8 mouse cellular contexts compared by ENCODE assay signal in genomic region chr11:118399891-118400565, GRCm38 (mm10). TPM values are rescaled to one million over a fixed set of nuclear protein-coding genes. Genes with fewer than 3 reads are reported as not detected.
A peak's percentile ranks its signal among the peaks of the same experiment; 100 is the strongest.
DNase-seq lines count a peak whose midpoint lies in the region; ATAC-seq lines count a peak whose summit lies in the region.

No protein-coding gene starts in this region.

- no peaks in the 10 kb centered on the region for H3K9me3 ChIP-seq in heart, embryonic 14.5 days (ENCODE audit: control insufficient read depth, low read length)
- no peaks in the 10 kb centered on the region for H3K9me3 ChIP-seq in ES-E14 (ENCODE audit: control insufficient read depth, insufficient read depth, low read depth, low read length)
- H3K9me3 ChIP-seq in embryonic facial prominence, embryonic 15.5 days (replicated peaks): no peaks in the 10 kb centered on the region
- no peaks in the 10 kb centered on the region for H3K9me3 ChIP-seq in liver, embryonic 15.5 days (replicated peaks)
- no peaks in the 10 kb centered on the region for H3K9me3 ChIP-seq in forebrain, embryonic 13.5 days (replicated peaks)
- no peaks in the 10 kb centered on the region for H3K9me3 ChIP-seq in forebrain, embryonic 15.5 days

- H3K36me3 ChIP-seq in heart, embryonic 14.5 days (ENCODE audit: control insufficient read depth, insufficient read depth, low read length): no peaks in the 10 kb centered on the region
- no peaks in the 10 kb centered on the region for H3K36me3 ChIP-seq in ES-E14 (ENCODE audit: control insufficient read depth, insufficient read depth, low read length, poor library complexity, severe bottlenecking)
- 0 out of 2 replicates have a peak, but pooled peaks cover 7% of the 10 kb centered on the region for H3K36me3 ChIP-seq in embryonic facial prominence, embryonic 15.5 days
- peaks cover 15% of the 10 kb centered on the region for H3K36me3 ChIP-seq in liver, embryonic 15.5 days (replicated peaks)
- H3K36me3 ChIP-seq in forebrain, embryonic 13.5 days (ENCODE audit: poor library complexity, severe bottlenecking): peaks cover 7% of the 10 kb centered on the region; the same call in 1 of the 2 replicates
- no peaks in the 10 kb centered on the region for H3K36me3 ChIP-seq in forebrain, embryonic 15.5 days

- 33% methylated on average over 5 of the region's 5 CpGs for WGBS in heart, embryonic 14.5 days
- WGBS in embryonic facial prominence, embryonic 15.5 days: 68% methylated on average over 5 of the region's 5 CpGs
- WGBS in liver, embryonic 15.5 days (ENCODE audit: insufficient replicate concordance): 10% methylated on average over 5 of the region's 5 CpGs
- 80% methylated on average over 5 of the region's 5 CpGs for WGBS in forebrain, embryonic 13.5 days
- WGBS in forebrain, embryonic 15.5 days: 80% methylated on average over 5 of the region's 5 CpGs

- ATAC-seq in heart, embryonic 14.5 days (ENCODE audit: insufficient number of reproducible peaks, insufficient read depth, low FRiP score, low read depth): no peak
- no peak for ATAC-seq in embryonic facial prominence, embryonic 15.5 days (ENCODE audit: insufficient number of reproducible peaks, low FRiP score, low TSS enrichment, low read depth)
- ATAC-seq in liver, embryonic 15.5 days (ENCODE audit: insufficient read depth): peak; percentile 17; the same call in 1 of the 2 replicates
- ATAC-seq in forebrain, embryonic 13.5 days: no peak
- no peak for ATAC-seq in forebrain, embryonic 15.5 days (replicated peaks)

- in situ Hi-C loops in ES-E14 (cut with MboI; ENCODE audit: low sequenced_read_pairs in 2 of 2, unreplicated experiment in 2 of 2): no loop called here

- peak overlapping the region; percentile 41; the same call in 1 of the 2 replicates for H3K9ac ChIP-seq in heart, embryonic 14.5 days (ENCODE audit: low read length)
- H3K9ac ChIP-seq in ES-E14 (ENCODE audit: insufficient read depth, low read depth, low read length, poor library complexity, severe bottlenecking): peak overlapping the region; percentile 3; the same call in 1 of the 2 replicates
- no peak overlapping the region for H3K9ac ChIP-seq in embryonic facial prominence, embryonic 15.5 days
- no peak overlapping the region for H3K9ac ChIP-seq in liver, embryonic 15.5 days
- H3K9ac ChIP-seq in forebrain, embryonic 13.5 days: no peak overlapping the region
- H3K9ac ChIP-seq in forebrain, embryonic 15.5 days (replicated peaks): no peak overlapping the region

- no peak for DNase-seq in heart, adult 18-20 months
- DNase-seq in ES-E14 (ENCODE audit: low read depth, low spot score): no peak
- no peak for DNase-seq in left cerebral cortex, adult 11 months (ENCODE audit: low spot score)

- H3K4me1 ChIP-seq in heart, embryonic 14.5 days (ENCODE audit: control insufficient read depth in 2 of 2, insufficient read depth in 2 of 2, low read length in 2 of 2): peaks cover 29 to 31% of the 10 kb centered on the region in 2 experiments
- H3K4me1 ChIP-seq in ES-E14 (ENCODE audit: control insufficient read depth in 2 of 2, insufficient read depth in 2 of 2, low read length in 2 of 2, poor library complexity in 1 of 2): peaks cover 2 to 14% of the 10 kb centered on the region in 2 experiments; a peak in 3 of 4 replicates
- peaks cover 21% of the 10 kb centered on the region for H3K4me1 ChIP-seq in embryonic facial prominence, embryonic 15.5 days
- H3K4me1 ChIP-seq in liver, embryonic 15.5 days (replicated peaks): peaks cover 35% of the 10 kb centered on the region
- H3K4me1 ChIP-seq in forebrain, embryonic 13.5 days: peaks cover under 1% of the 10 kb centered on the region; the same call in 1 of the 2 replicates
- H3K4me1 ChIP-seq in forebrain, embryonic 15.5 days: no peaks in the 10 kb centered on the region

- H3K27me3 ChIP-seq in heart, embryonic 14.5 days (ENCODE audit: control insufficient read depth, insufficient read depth, low read length): no peaks in the 10 kb centered on the region
- no peaks in the 10 kb centered on the region for H3K27me3 ChIP-seq in embryonic facial prominence, embryonic 15.5 days
- no peaks in the 10 kb centered on the region for H3K27me3 ChIP-seq in liver, embryonic 15.5 days
- no peaks in the 10 kb centered on the region for H3K27me3 ChIP-seq in forebrain, embryonic 13.5 days
- H3K27me3 ChIP-seq in forebrain, embryonic 15.5 days: no peaks in the 10 kb centered on the region

- peak overlapping the region; percentile 55 to 77 for H3K27ac ChIP-seq in heart, embryonic 14.5 days (replicated peaks in 1 of 2; ENCODE audit: control insufficient read depth in 1 of 2, insufficient read depth in 1 of 2, low read depth in 2 of 2, low read length in 2 of 2)
- H3K27ac ChIP-seq in ES-E14 (ENCODE audit: insufficient read depth, low read depth, low read length, poor library complexity, severe bottlenecking): no peak overlapping the region
- H3K27ac ChIP-seq in embryonic facial prominence, embryonic 15.5 days (replicated peaks): peak overlapping the region; percentile 69; the same call in 1 of the 2 replicates
- H3K27ac ChIP-seq in liver, embryonic 15.5 days (replicated peaks): peak overlapping the region; percentile 51
- H3K27ac ChIP-seq in forebrain, embryonic 13.5 days: no peak overlapping the region
- no peak overlapping the region for H3K27ac ChIP-seq in forebrain, embryonic 15.5 days (replicated peaks)

- H3K4me3 ChIP-seq in heart, embryonic 14.5 days (ENCODE audit: control insufficient read depth in 1 of 2, insufficient read depth in 1 of 2, low read depth in 1 of 2, low read length in 2 of 2): no peak overlapping the region
- H3K4me3 ChIP-seq in ES-E14 (ENCODE audit: insufficient read depth in 1 of 2, low read depth in 1 of 2, low read length in 2 of 2, poor library complexity in 1 of 2, severe bottlenecking in 1 of 2): no peak overlapping the region
- H3K4me3 ChIP-seq in embryonic facial prominence, embryonic 15.5 days (replicated peaks): no peak overlapping the region
- 0 out of 2 replicates have a peak overlapping the region, but pooled peaks have one; percentile 34 for H3K4me3 ChIP-seq in liver, embryonic 15.5 days (replicated peaks)
- no peak overlapping the region for H3K4me3 ChIP-seq in forebrain, embryonic 13.5 days
- H3K4me3 ChIP-seq in forebrain, embryonic 15.5 days: no peak overlapping the region

- H3K4me2 ChIP-seq in heart, embryonic 14.5 days (ENCODE audit: low read length): 0 out of 2 replicates have a peak overlapping the region, but pooled peaks have one; percentile 13
- H3K4me2 ChIP-seq in embryonic facial prominence, embryonic 15.5 days (replicated peaks): no peak overlapping the region
- H3K4me2 ChIP-seq in liver, embryonic 15.5 days: peak overlapping the region; percentile 55
- no peak overlapping the region for H3K4me2 ChIP-seq in forebrain, embryonic 13.5 days
- H3K4me2 ChIP-seq in forebrain, embryonic 15.5 days (replicated peaks): no peak overlapping the region

RNA-seq across cellular contexts. Expression of gene Lgals3bp, which starts 1.9 kb away (rescaled TPM):
- 7.2 and 12.7 TPM in 2 replicates for polyA plus RNA-seq in heart, embryonic 14.5 days (2014; fragmentation: Nextera tagmentation; extraction: Ambion mirVana)
- total RNA-seq in heart, adult 18-20 months (2021): 10 to 100 TPM; 19.6 to 34.9 TPM
- total RNA-seq in ES-E14 (2012; rRNA removed): 1.5 and 3.0 TPM in 2 replicates
- 15.6 and 19.8 TPM in 2 replicates for polyA plus RNA-seq in embryonic facial prominence, embryonic 15.5 days (2015; fragmentation: Nextera tagmentation; extraction: Ambion mirVana)
- polyA plus RNA-seq in liver, embryonic 15.5 days (2015; fragmentation: Nextera tagmentation; extraction: Ambion mirVana): 42.7 and 43.9 TPM in 2 replicates
- 1.1 and 1.3 TPM in 2 replicates for polyA plus RNA-seq in forebrain, embryonic 13.5 days (2015; fragmentation: Nextera tagmentation; extraction: Ambion mirVana)
- 2.6 TPM in 2 replicates for polyA plus RNA-seq in forebrain, embryonic 15.5 days (2015; fragmentation: Nextera tagmentation; extraction: Ambion mirVana)

RNA-seq across cellular contexts. Expression of gene Cant1, which starts 18.9 kb away (rescaled TPM):
- polyA plus RNA-seq in heart, embryonic 14.5 days (2014; fragmentation: Nextera tagmentation; extraction: Ambion mirVana): 12.0 and 19.2 TPM in 2 replicates
- total RNA-seq in heart, adult 18-20 months (2021): 10 to 100 TPM; 17.5 to 18.6 TPM
- 45.4 and 59.4 TPM in 2 replicates for total RNA-seq in ES-E14 (2012; rRNA removed)
- polyA plus RNA-seq in embryonic facial prominence, embryonic 15.5 days (2015; fragmentation: Nextera tagmentation; extraction: Ambion mirVana): 34.2 and 38.0 TPM in 2 replicates
- polyA plus RNA-seq in liver, embryonic 15.5 days (2015; fragmentation: Nextera tagmentation; extraction: Ambion mirVana): 9.9 and 10.8 TPM in 2 replicates
- polyA plus RNA-seq in forebrain, embryonic 13.5 days (2015; fragmentation: Nextera tagmentation; extraction: Ambion mirVana): 20.2 and 20.3 TPM in 2 replicates
- 28.9 and 31.6 TPM in 2 replicates for polyA plus RNA-seq in forebrain, embryonic 15.5 days (2015; fragmentation: Nextera tagmentation; extraction: Ambion mirVana)

RNA-seq across cellular contexts. Expression of gene C1qtnf1, which starts 28.0 kb away (rescaled TPM):
- 7.3 and 7.5 TPM in 2 replicates for polyA plus RNA-seq in heart, embryonic 14.5 days (2014; fragmentation: Nextera tagmentation; extraction: Ambion mirVana)
- total RNA-seq in heart, adult 18-20 months (2021): 10 to 100 TPM; 13.4 to 16.4 TPM
- 0.36 and 0.48 TPM in 2 replicates for total RNA-seq in ES-E14 (2012; rRNA removed)
- polyA plus RNA-seq in embryonic facial prominence, embryonic 15.5 days (2015; fragmentation: Nextera tagmentation; extraction: Ambion mirVana): 19.0 and 23.0 TPM in 2 replicates
- polyA plus RNA-seq in liver, embryonic 15.5 days (2015; fragmentation: Nextera tagmentation; extraction: Ambion mirVana): 1.9 and 2.0 TPM in 2 replicates
- 1.6 and 2.0 TPM in 2 replicates for polyA plus RNA-seq in forebrain, embryonic 13.5 days (2015; fragmentation: Nextera tagmentation; extraction: Ambion mirVana)
- 3.2 and 3.4 TPM in 2 replicates for polyA plus RNA-seq in forebrain, embryonic 15.5 days (2015; fragmentation: Nextera tagmentation; extraction: Ambion mirVana)

RNA-seq across cellular contexts. Expression of gene Timp2, which starts 44.5 kb away (rescaled TPM):
- 87.6 and 99.2 TPM in 2 replicates for polyA plus RNA-seq in heart, embryonic 14.5 days (2014; fragmentation: Nextera tagmentation; extraction: Ambion mirVana)
- 100 to 1,000 TPM in 1 of 2 experiments, 10 to 100 TPM in 1; 75.0 to 102 TPM for total RNA-seq in heart, adult 18-20 months (2021)
- 24.0 and 52.4 TPM in 2 replicates for total RNA-seq in ES-E14 (2012; rRNA removed)
- polyA plus RNA-seq in embryonic facial prominence, embryonic 15.5 days (2015; fragmentation: Nextera tagmentation; extraction: Ambion mirVana): 163 and 170 TPM in 2 replicates
- polyA plus RNA-seq in liver, embryonic 15.5 days (2015; fragmentation: Nextera tagmentation; extraction: Ambion mirVana): 5.8 and 5.9 TPM in 2 replicates
- 36.0 and 38.8 TPM in 2 replicates for polyA plus RNA-seq in forebrain, embryonic 13.5 days (2015; fragmentation: Nextera tagmentation; extraction: Ambion mirVana)
- 69.4 and 75.2 TPM in 2 replicates for polyA plus RNA-seq in forebrain, embryonic 15.5 days (2015; fragmentation: Nextera tagmentation; extraction: Ambion mirVana)

RNA-seq across cellular contexts. Expression of gene Cep295nl, which starts 57.7 kb away (rescaled TPM):
- polyA plus RNA-seq in heart, embryonic 14.5 days (2014; fragmentation: Nextera tagmentation; extraction: Ambion mirVana): 0.28 and 0.45 TPM in 2 replicates
- total RNA-seq in heart, adult 18-20 months (2021): under 1 TPM; 0.39 to 0.42 TPM
- 0.49 and 0.95 TPM in 2 replicates for total RNA-seq in ES-E14 (2012; rRNA removed)
- 0.59 and 0.64 TPM in 2 replicates for polyA plus RNA-seq in embryonic facial prominence, embryonic 15.5 days (2015; fragmentation: Nextera tagmentation; extraction: Ambion mirVana)
- polyA plus RNA-seq in liver, embryonic 15.5 days (2015; fragmentation: Nextera tagmentation; extraction: Ambion mirVana): not detected in 2 replicates
- 0.13 and 0.31 TPM in 2 replicates for polyA plus RNA-seq in forebrain, embryonic 13.5 days (2015; fragmentation: Nextera tagmentation; extraction: Ambion mirVana)
- polyA plus RNA-seq in forebrain, embryonic 15.5 days (2015; fragmentation: Nextera tagmentation; extraction: Ambion mirVana): 0.09 TPM in 1 of 2 replicates, not detected in the other

Comparison
In these comparisons a context has a peak if more than half of its experiments do, and no peak if none do; other contexts are left out.
1. H3K27ac ChIP-seq: peak in heart, embryonic 14.5 days (2 of 2), embryonic facial prominence, embryonic 15.5 days (single experiment) and liver, embryonic 15.5 days (single experiment); none in ES-E14 (single experiment), forebrain, embryonic 13.5 days (single experiment) and forebrain, embryonic 15.5 days (single experiment).
2. H3K4me2 ChIP-seq: peak in heart, embryonic 14.5 days (single experiment) and liver, embryonic 15.5 days (single experiment); none in embryonic facial prominence, embryonic 15.5 days (single experiment), forebrain, embryonic 13.5 days (single experiment) and forebrain, embryonic 15.5 days (single experiment).
3. H3K9ac ChIP-seq: peak in heart, embryonic 14.5 days (single experiment) and ES-E14 (single experiment); none in embryonic facial prominence, embryonic 15.5 days (single experiment), liver, embryonic 15.5 days (single experiment), forebrain, embryonic 13.5 days (single experiment) and forebrain, embryonic 15.5 days (single experiment).